Mouse (Mus musculus) ES-Bruce4 (cell line): Measurements from ENCODE around the gene Wdr5.

Source experiments
- CTCF ChIP-seq: IDR thresholded peaks from one replicate; pipeline ENCODE4 v1.8.1; 2011; ENCODE audit warnings: low read depth, low read length
- POLR2A ChIP-seq: IDR thresholded peaks from one replicate; pipeline ENCODE4 v1.8.1; 2011; ENCODE audit warnings: low read length; ENCODE audit not compliant: insufficient read depth

- TF ChIP-seq POLR2A = no peak
- TF ChIP-seq CTCF = no peak
These were observed at the start of gene Wdr5 for GRCm38 (mm10) chr2:27514639-27515328.
